Mouse (Mus musculus) fat pad, adult 2 months (tissue): ENCODE measurements around the gene D030056L22Rik.
"Not testable (repeated sequence)": the region's sequence is repeated elsewhere in the genome, so short reads cannot be mapped to it uniquely, and the experiment has no call there.

Experiments used
- DNase-seq: peaks from one replicate; pipeline ENCODE4 v3.0.0-alpha.2; 2011; ENCODE audit warnings: low read depth, low spot score; ENCODE audit errors: extremely low read depth

Gene D030056L22Rik

GRCm38 (mm10) chr19:18712866-18713300 is at the start of gene D030056L22Rik:
Gene D030056L22Rik (plus strand): TSS chr19:18713193.
- DNase-seq = peak; percentile 33

DNA sequence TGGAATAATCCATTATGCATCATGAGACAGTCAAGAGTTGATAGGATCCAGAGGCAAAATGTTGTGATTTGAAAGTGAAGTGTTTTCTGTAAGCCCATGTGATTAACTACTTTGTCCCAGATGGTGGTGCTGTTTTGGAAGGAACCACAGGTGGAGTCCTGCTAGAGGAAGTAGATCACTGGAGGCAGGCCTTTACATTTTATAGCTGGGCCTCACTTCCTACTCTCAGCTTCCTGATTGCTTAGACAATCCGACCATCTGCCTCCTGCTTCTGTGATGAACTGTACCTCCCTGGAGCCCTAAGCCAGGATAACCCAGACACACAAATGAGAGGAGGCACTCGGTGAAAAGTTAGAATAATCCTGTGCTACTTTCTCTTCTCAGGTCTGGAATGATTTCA is 49.1 kb upstream of the D030056L22Rik start:
- DNase-seq = no peak

DNA sequence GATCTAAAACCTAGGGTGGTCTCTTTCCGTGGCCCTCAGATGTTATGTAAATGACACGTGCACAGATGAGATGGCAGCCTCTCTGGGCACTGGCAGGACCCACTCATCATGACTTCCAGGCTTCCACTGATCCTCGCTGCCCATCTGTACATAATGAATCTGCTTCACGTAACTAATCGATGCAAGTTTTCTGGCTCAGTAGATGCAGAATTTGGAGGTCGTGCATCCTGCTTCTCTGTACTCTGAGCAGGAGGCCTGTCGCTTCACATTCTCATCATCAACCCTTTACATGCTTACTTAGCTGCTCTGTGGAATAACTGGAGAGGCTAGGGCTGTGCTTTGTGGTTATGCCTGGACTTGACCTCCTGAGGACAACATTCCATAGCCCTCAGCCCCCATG is 46.0 kb upstream of the D030056L22Rik start:
- no peak for DNase-seq

- DNase-seq = no peak
Observed at GRCm38 (mm10) chr19:18669551-18669950, 43.4 kb upstream of the D030056L22Rik start.

DNA sequence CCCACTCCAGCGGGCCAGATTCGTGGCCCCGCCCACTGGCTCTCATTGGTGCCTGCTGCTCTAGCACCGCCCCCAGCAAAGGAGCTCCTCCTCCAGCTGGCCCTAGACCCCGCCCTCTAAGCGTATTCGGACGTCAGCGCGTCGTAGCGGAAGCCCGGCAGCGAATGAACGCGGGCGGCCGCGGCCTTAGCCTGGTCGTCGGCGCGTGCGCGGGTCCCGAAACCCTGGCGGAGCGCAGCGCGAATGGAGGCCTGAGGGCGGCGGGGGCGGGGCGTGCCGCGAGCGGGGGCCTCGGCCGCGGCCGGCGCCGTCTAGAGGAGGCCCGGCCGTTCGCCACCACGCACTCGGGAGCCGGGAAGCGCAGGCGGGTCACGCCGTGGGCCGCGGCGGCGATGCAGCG is 42.4 kb upstream of the D030056L22Rik start, which contains the start of gene Carnmt1:
TSS of gene Carnmt1 (plus strand) at position 157 of the 400 bp plus-strand sequence.
- peak; percentile 67 for DNase-seq

DNA sequence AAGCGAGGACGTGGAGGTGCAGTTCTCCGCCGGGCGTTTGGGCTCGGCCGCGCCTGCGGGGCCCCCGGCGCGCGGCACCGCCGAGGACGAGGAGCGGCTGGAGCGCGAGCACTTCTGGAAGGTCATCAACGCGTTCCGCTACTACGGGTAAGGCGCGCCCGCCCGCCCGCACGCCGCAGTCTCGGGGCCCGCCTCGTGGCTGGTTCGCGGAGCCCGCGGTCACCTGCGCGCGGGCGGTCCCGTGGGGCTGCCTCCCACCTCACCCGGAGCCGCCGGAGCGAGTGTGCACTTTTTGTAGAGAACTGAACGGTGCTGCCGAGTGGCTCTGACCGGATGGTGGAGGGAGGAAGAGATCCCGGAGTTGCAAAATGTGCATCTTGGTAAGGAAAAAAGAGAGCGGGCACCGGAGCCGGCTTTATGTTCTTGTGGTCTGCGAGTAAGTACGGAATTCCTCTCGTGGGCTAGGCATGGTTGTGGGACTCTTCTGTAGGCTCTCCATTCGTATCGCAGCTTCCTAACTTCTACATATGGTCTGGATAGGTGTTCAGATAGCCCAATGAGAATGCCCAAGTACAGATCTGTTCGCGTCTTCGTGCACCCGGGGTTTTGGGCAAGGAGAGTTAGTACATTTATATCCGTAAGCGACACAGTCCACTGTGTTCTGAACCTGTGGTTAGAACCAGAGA is 41.8 kb upstream of the D030056L22Rik start:
- no peak for DNase-seq

GRCm38 (mm10) chr19:18672498-18672897 is 40.5 kb upstream of the D030056L22Rik start:
- no peak for DNase-seq

GRCm38 (mm10) chr19:18673116-18673515 is 39.9 kb upstream of the D030056L22Rik start:
- no peak for DNase-seq

- no peak for DNase-seq
Observed at GRCm38 (mm10) chr19:18682142-18682541, 30.9 kb upstream of the D030056L22Rik start.

DNA sequence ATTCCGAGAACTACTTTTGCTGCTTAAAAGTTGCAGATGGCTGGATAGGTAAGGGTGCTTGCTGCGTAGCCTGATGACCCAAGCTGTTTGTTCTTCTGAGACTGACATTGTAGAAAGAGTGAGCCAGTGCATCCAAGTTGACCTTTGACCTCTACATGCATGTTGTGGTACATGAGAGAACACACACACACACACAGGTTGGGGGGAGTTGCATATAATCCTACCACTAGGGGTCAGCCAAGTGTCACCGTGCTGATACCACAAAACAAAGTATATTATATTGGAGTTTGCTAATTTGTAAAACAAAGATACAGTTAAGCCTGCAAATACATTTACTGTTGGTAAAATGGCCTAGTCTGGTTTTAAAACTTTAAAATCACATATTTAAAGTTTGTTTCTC is 25.4 kb upstream of the D030056L22Rik start:
- no peak for DNase-seq

GRCm38 (mm10) chr19:18692176-18692575 is 20.8 kb upstream of the D030056L22Rik start:
- no peak for DNase-seq

DNA sequence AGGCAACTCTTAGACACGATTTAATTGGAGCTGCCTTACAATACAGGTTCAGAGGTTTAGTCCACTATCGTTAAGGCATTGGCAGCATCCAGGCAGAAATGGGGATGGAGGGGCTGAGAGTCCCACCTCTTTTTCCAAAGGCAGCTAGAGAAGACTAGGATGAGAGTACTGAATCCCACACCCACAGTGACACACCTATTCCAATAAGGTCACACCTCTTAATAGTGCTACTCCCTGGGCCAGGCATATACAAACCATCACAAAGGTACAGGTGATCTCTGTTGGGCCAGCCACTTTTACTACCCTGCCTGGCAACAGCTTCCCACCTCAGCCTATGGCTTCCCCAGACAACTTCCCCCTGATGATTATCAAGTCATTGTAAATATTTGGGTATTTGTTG is 20.2 kb upstream of the D030056L22Rik start:
- DNase-seq = no peak

DNA sequence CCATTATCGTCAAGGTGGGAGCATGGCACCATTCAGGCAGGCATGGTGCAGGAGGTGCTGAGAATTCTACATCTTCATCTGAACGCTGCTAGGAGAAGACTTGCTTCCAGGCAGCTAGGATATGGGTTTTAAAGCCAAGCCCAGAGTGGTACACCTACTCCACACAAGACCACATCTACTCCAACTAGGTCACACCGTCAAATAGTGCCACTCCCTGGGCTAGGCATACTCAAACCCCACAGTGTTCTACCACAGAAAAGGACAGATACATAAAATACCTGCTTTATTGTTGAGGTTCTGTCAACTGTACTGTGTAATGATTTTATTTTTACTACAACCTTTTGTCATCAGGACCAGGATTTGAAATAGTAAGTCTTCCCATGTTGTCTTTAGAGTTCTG is 17.9 kb upstream of the D030056L22Rik start:
- DNase-seq = no peak

- DNase-seq = no peak
Observed at GRCm38 (mm10) chr19:18695552-18695951, 17.4 kb upstream of the D030056L22Rik start.

DNA sequence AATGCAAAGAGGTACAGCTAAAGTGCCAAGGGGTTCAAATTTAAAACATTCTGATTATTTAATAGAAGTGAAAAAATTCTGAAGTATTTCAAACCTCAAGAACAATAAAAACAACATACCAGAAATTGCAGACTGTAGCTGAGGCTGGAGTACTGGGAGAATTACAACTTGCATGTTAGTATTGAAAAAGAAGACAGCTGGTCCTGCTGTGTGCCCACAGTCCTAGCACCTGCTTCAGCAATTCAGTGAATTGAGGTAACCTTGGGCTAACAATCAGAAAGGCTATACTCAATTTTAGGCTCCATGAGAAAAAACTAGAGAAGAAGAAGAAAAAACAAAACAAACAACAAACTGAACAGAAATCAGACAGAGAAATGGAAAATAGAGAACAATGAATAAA is 4.9 kb upstream of the D030056L22Rik start:
- no peak for DNase-seq

DNA sequence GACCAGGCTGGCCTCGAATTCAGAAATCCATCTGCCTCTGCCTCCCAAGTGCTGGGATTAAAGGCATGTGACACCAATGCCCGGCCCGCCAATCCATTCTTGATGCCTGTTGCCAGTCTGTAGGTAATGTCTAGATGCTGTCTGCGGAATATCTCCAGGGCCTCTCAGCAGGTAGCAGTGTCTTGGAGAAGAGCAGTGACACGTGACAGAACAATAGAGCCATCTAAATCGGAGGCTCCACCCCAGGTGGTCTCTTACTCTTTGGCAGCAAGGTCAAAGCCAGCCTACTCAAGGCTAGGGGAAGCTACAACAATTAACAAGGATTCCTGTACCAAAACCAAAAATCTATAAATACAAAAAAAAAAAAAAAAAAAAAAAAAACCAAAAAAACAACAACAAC is 2.1 kb upstream of the D030056L22Rik start:
- DNase-seq = no peak

- no peak for DNase-seq
Observed at GRCm38 (mm10) chr19:18711589-18711988, 1.4 kb upstream of the D030056L22Rik start.

- DNase-seq = no peak
Observed at GRCm38 (mm10) chr19:18712153-18712865, 684 bp upstream of the D030056L22Rik start.

DNA sequence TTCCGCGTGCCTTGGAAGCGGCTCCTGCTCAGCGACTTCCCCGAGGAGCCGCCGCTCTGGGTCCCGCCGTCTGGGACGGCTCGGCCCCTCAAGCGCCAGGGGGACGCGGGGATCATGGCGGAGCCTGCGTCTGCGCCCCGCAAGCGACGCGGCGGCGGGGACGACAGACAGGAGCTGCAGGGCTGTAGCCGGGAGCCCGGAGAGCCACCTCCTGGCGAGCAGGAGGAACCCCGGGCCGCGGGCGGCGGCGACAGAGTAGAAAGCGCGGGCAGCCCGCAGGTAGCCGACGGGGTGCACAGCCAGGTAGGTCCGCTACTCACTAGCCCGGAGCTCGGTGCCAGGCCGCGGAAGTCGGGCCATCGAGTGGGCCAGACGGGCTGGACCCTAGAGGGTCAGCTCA is 364 bp downstream of the D030056L22Rik start:
- not testable (repeated sequence) for DNase-seq

DNA sequence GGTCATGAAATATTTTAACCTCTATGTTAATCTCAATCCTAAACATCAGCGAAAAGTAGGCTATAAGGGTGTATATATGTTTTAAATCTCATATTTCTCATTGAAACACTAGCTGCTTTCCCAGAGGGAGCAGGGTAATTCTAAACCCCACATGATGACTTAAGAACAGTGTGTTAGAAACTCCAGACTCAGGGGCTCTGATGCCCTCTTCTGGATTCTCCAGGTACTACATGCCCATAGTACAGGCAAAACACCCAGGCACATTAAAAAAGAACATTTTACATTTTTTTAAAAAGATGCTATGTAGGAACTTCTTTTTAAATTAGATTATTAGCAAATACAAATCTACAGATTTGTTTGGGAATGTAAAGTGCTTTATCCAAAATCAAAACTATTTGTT is 3.4 kb downstream of the D030056L22Rik start:
- DNase-seq = no peak

DNA sequence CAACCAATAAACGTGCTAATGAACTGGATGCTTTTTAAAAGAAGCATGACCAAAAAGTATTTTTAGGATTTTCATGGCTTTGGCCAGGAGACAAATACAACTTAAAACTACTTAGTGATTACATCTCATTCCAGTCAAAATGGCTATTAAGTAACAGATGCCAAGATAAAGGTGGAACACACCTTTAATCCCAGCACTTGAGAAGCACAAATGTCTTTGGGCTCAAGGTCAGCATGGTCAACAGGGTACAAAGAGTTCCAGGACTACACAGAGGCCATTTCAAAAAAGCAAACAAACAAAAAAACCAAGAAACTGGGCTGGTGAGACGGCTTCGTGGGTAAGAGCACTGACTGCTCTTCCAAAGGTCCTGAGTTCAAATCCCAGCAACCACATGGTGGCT is 7.3 kb downstream of the D030056L22Rik start:
- peak; percentile 61 for DNase-seq

DNA sequence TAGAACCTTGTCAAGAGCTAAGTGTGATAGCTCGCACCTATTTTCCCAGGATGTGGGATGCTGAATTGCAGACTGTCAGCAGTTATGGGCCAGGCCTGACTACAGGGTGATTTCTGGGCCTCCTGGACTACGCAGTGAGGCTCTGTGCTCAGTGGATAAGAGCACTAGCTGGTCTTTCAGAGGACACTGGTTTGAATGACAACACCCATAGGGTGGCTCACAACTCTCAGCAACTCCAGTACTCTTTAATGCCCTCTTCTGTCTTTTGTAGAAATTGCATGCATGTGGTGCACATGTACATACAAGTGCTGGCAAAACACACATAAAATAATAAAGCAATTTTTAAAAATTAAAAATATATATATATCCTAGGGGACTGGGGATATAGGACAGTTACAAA is 12.2 kb downstream of the D030056L22Rik start:
- no peak for DNase-seq
